Mouse (Mus musculus) testis, adult 2 months (tissue): ENCODE results near the gene Stat4. TPM values are rescaled to one million over a fixed set of nuclear protein-coding genes. Genes with fewer than 3 reads are reported as not detected.
"Not testable (repeated sequence)": the region's sequence is repeated elsewhere in the genome, so short reads cannot be mapped to it uniquely, and the experiment has no call there.

Experiments
- H3K27ac ChIP-seq: fragments of 200-500 bp; 2 replicates; pipeline ENCODE4 v1.5.1; 2012; ENCODE audit warnings: low read depth, low read length; ENCODE audit not compliant: control insufficient read depth, insufficient read depth
- H3K27me3 ChIP-seq: fragments of 200-500 bp; 2 replicates; pipeline ENCODE4 v1.6.1; 2012; ENCODE audit warnings: mild to moderate bottlenecking, low read length, moderate library complexity; ENCODE audit not compliant: control insufficient read depth, insufficient read depth
- H3K36me3 ChIP-seq: fragments of 200-500 bp; 2 replicates; pipeline ENCODE4 v1.6.1; 2012; ENCODE audit warnings: mild to moderate bottlenecking, low read length; ENCODE audit not compliant: control insufficient read depth, insufficient read depth
- H3K4me1 ChIP-seq: fragments of 200-500 bp; 2 replicates; pipeline ENCODE4 v1.6.1; 2012; ENCODE audit warnings: low read length; ENCODE audit not compliant: control insufficient read depth, insufficient read depth
- H3K4me3 ChIP-seq: fragments of 200-500 bp; 2 replicates; pipeline ENCODE4 v1.5.1; 2012; ENCODE audit warnings: low read depth, mild to moderate bottlenecking, low read length, moderate library complexity, mixed read lengths; ENCODE audit not compliant: control insufficient read depth
- CTCF ChIP-seq: fragments of 200-500 bp; IDR thresholded peaks from 2 replicates; pipeline ENCODE4 v1.5.1; 2012; ENCODE audit warnings: low read depth, mild to moderate bottlenecking, inconsistent platforms, low read length, moderate library complexity; ENCODE audit not compliant: control insufficient read depth, insufficient read depth, insufficient replicate concordance
- POLR2A ChIP-seq: fragments of 200-500 bp; IDR thresholded peaks from 2 replicates; pipeline ENCODE4 v1.6.1; 2012; ENCODE audit warnings: low read depth, mild to moderate bottlenecking, inconsistent platforms, low read length, moderate library complexity; ENCODE audit not compliant: control insufficient read depth
- polyA plus RNA-seq: library from polyadenylated mRNA; depleted of rRNA; stranded (reverse); fragments of >200 nt; gene quantifications from 2 replicates; pipeline ENCODE4 v1.2.3, GENCODE M21; 2012

Gene Stat4
- polyA plus RNA-seq, 1 experiment: 193 TPM

GRCm38 (mm10) chr1:52034816-52035752 lies 48.1 kb downstream of the Stat4 start:
- Histone ChIP-seq H3K27ac (no peak overlapping the region), H3K4me3 (no peak overlapping the region), H3K27me3 (no peaks in the 10 kb centered on the region), H3K36me3 (no peaks in the 10 kb centered on the region), H3K4me1 (no peaks in the 10 kb centered on the region)
- TF ChIP-seq POLR2A: no peak
- no peak for TF ChIP-seq CTCF

- Histone ChIP-seq H3K4me1 (no peaks in the 10 kb centered on the region), H3K36me3 (no peaks in the 10 kb centered on the region), H3K27ac (no peak overlapping the region), H3K27me3 (no peaks in the 10 kb centered on the region), H3K4me3 (no peak overlapping the region)
- no peak for TF ChIP-seq CTCF
- TF ChIP-seq POLR2A: no peak
These were observed 52.2 kb downstream of the Stat4 start for GRCm38 (mm10) chr1:52039151-52039550.

GRCm38 (mm10) chr1:52039626-52040025 lies 52.7 kb downstream of the Stat4 start:
- Histone ChIP-seq H3K36me3 (no peaks in the 10 kb centered on the region), H3K4me1 (no peaks in the 10 kb centered on the region), H3K27ac (no peak overlapping the region), H3K4me3 (no peak overlapping the region), H3K27me3 (no peaks in the 10 kb centered on the region)
- TF ChIP-seq CTCF (no peak), POLR2A (no peak)

- Histone ChIP-seq H3K4me3 (no peak overlapping the region), H3K27me3 (no peaks in the 10 kb centered on the region), H3K4me1 (no peaks in the 10 kb centered on the region), H3K27ac (no peak overlapping the region), H3K36me3 (no peaks in the 10 kb centered on the region)
- no peak for TF ChIP-seq POLR2A
- no peak for TF ChIP-seq CTCF
These were observed 53.6 kb downstream of the Stat4 start for GRCm38 (mm10) chr1:52040366-52041061.

- Histone ChIP-seq H3K36me3 (no peaks in the 10 kb centered on the region), H3K4me3 (no peak overlapping the region), H3K27ac (no peak overlapping the region), H3K27me3 (no peaks in the 10 kb centered on the region), H3K4me1 (no peaks in the 10 kb centered on the region)
- no peak for TF ChIP-seq CTCF
- no peak for TF ChIP-seq POLR2A
These were observed 56.2 kb downstream of the Stat4 start for GRCm38 (mm10) chr1:52043191-52043590.

- not testable (repeated sequence) for H3K36me3 ChIP-seq, H3K4me1 ChIP-seq, H3K4me3 ChIP-seq, H3K27me3 ChIP-seq, H3K27ac ChIP-seq
These were observed 59.9 kb downstream of the Stat4 start for GRCm38 (mm10) chr1:52046891-52047290.

- no peak overlapping the region for H3K4me3 ChIP-seq
- no peak for TF ChIP-seq POLR2A
- TF ChIP-seq CTCF: no peak
- no peak overlapping the region for H3K27ac ChIP-seq
- H3K4me1 ChIP-seq: no peaks in the 10 kb centered on the region
- H3K36me3 ChIP-seq: no peaks in the 10 kb centered on the region
- H3K27me3 ChIP-seq: no peaks in the 10 kb centered on the region
These were observed 61.8 kb downstream of the Stat4 start for GRCm38 (mm10) chr1:52048711-52049110.
